10 mouse cellular contexts compared by ENCODE assay signal in the genomic region with DNA sequence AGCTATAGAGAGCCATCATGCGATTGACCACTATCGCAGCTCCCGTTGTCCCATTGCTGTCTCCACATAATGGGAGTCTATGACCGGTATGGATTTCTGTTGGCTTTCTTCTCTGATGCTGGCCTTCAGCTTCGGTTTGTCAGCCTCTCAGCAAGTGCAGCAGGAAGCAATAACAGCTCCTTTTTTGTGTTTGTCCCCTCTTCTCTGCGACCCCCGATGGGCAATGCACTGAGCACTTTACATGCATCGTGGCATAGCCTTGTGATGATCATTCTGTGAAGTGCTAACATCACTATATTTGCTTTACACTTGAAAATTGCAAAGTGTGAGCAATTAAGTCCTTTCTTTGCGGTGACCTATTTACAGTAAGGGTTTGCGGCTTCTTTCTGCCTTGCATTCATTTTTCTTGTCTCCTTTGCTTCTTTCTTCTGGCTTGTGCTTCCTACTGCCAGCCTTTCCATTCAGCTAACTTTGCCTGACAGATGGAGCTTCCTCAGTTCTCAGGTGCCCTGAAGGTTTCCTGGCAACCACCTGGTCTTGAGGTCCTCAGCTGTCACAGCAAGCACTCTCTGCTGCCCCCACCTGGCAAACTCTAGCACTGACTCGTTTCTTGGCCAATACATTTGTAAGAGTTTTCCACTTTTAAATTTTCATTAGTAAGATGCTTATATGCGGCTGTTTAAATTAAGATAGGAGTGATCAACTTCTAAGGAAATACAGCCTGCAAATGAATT.
A peak's percentile ranks its signal among the peaks of the same experiment; 100 is the strongest.
DNase-seq lines count a peak whose midpoint lies in the region; ATAC-seq and TF ChIP-seq lines count a peak whose summit lies in the region.
"Had no signal": no experiment of that assay in that cellular context is flagged by ENCODE, and none has a peak within 500 bp of the region (broad histone marks: within the 10 kb centered on the region; RNA-seq: fewer than 3 reads in every experiment).

No protein-coding gene starts in this region.

- no peak overlapping the region for H3K4me2 ChIP-seq in midbrain, embryonic 11.5 days
- H3K4me2 ChIP-seq in midbrain, embryonic 15.5 days, result no peak overlapping the region
- H3K4me2 ChIP-seq in embryonic facial prominence, embryonic 14.5 days (ENCODE audit: low read depth, low read length), result no peak overlapping the region
- H3K4me2 ChIP-seq: embryonic facial prominence, embryonic 15.5 days; neural tube, embryonic 12.5 days had no signal

- no peak overlapping the region for H3K4me3 ChIP-seq in midbrain, embryonic 11.5 days (ENCODE audit: low read depth, low read length)
- no peak overlapping the region for H3K4me3 ChIP-seq in midbrain, embryonic 15.5 days
- H3K4me3 ChIP-seq in bone marrow, adult 2 months (replicated peaks; ENCODE audit: control insufficient read depth, low read depth, low read length), result no peak overlapping the region
- no peak overlapping the region for H3K4me3 ChIP-seq in embryonic facial prominence, embryonic 14.5 days (ENCODE audit: low read depth, low read length)
- H3K4me3 ChIP-seq: embryonic facial prominence, embryonic 15.5 days; neural tube, embryonic 12.5 days had no signal

- TF ChIP-seq POLR2A in bone marrow, adult 2 months (IDR thresholded peaks at IDR 0.05; ENCODE audit: borderline replicate concordance, control insufficient read depth, low read depth, low read length), result no peak

- H3K4me1 ChIP-seq in midbrain, embryonic 11.5 days (ENCODE audit: control insufficient read depth, insufficient read depth, low read length), result no peaks in the 10 kb centered on the region; the same call in 1 of the 2 replicates
- peaks cover 7% of the 10 kb centered on the region; the same call in 1 of the 2 replicates for H3K4me1 ChIP-seq in midbrain, embryonic 15.5 days
- H3K4me1 ChIP-seq in bone marrow, adult 2 months (ENCODE audit: control insufficient read depth, insufficient read depth, low read length), result no peaks in the 10 kb centered on the region
- H3K4me1 ChIP-seq in embryonic facial prominence, embryonic 14.5 days (ENCODE audit: control insufficient read depth, insufficient read depth, low read length), result no peaks in the 10 kb centered on the region
- H3K4me1 ChIP-seq: neural tube, embryonic 12.5 days had no signal

- no peaks in the 10 kb centered on the region for H3K36me3 ChIP-seq in midbrain, embryonic 11.5 days (ENCODE audit: control insufficient read depth, insufficient read depth, low read length)
- H3K36me3 ChIP-seq in midbrain, embryonic 15.5 days (replicated peaks), result no peaks in the 10 kb centered on the region
- no peaks in the 10 kb centered on the region for H3K36me3 ChIP-seq in embryonic facial prominence, embryonic 14.5 days (ENCODE audit: control insufficient read depth, insufficient read depth, low read length)
- H3K36me3 ChIP-seq: embryonic facial prominence, embryonic 15.5 days; neural tube, embryonic 12.5 days had no signal

- TF ChIP-seq CTCF in bone marrow, adult 2 months (IDR thresholded peaks at IDR 0.05; ENCODE audit: control insufficient read depth, insufficient read depth, low read length), result peak; percentile 77

- H3K9me3 ChIP-seq in midbrain, embryonic 11.5 days (ENCODE audit: control insufficient read depth, low read length), result no peaks in the 10 kb centered on the region
- no peaks in the 10 kb centered on the region for H3K9me3 ChIP-seq in midbrain, embryonic 15.5 days
- no peaks in the 10 kb centered on the region for H3K9me3 ChIP-seq in embryonic facial prominence, embryonic 14.5 days (ENCODE audit: control insufficient read depth, low read length)
- H3K9me3 ChIP-seq: embryonic facial prominence, embryonic 15.5 days; neural tube, embryonic 12.5 days had no signal

- DNase-seq in midbrain, embryonic 11.5 days (ENCODE audit: low spot score, missing footprints), result peak; percentile 95
- DNase-seq in embryonic facial prominence, embryonic 14.5 days (ENCODE audit: low spot score), result peak; percentile 74
- peak; percentile 54 to 61 for DNase-seq in left cerebral cortex, postnatal 36 days (ENCODE audit: low spot score in 2 of 2)
- peak; percentile 79 for DNase-seq in retina, embryonic 14.5 days (ENCODE audit: low spot score)
- DNase-seq in urinary bladder, postnatal 10 days (ENCODE audit: low spot score), result peak; percentile 23

- H3K27me3 ChIP-seq in midbrain, embryonic 11.5 days (ENCODE audit: control insufficient read depth, insufficient read depth, low read length), result no peaks in the 10 kb centered on the region
- 0 out of 2 replicates have a peak, but pooled peaks cover 2% of the 10 kb centered on the region for H3K27me3 ChIP-seq in midbrain, embryonic 15.5 days (replicated peaks)
- no peaks in the 10 kb centered on the region for H3K27me3 ChIP-seq in embryonic facial prominence, embryonic 14.5 days (replicated peaks; ENCODE audit: control insufficient read depth, insufficient read depth, low read length)
- H3K27me3 ChIP-seq: embryonic facial prominence, embryonic 15.5 days; neural tube, embryonic 12.5 days had no signal

- no peak for ATAC-seq in midbrain, embryonic 11.5 days (ENCODE audit: low FRiP score)
- no peak for ATAC-seq in midbrain, embryonic 15.5 days (replicated peaks)
- ATAC-seq in embryonic facial prominence, embryonic 14.5 days (ENCODE audit: low read depth), result no peak
- ATAC-seq in hematopoietic stem cell, adult 5-6 weeks (replicated peaks in 1 of 2; ENCODE audit: insufficient read depth in 1 of 2, low FRiP score in 2 of 2, low TSS enrichment in 1 of 2, low read depth in 1 of 2, poor library complexity in 2 of 2, severe bottlenecking in 2 of 2), result peak; percentile 47 to 53; a peak in 3 of 4 replicates

- no peak overlapping the region for H3K9ac ChIP-seq in midbrain, embryonic 11.5 days (ENCODE audit: low read length)
- no peak overlapping the region for H3K9ac ChIP-seq in midbrain, embryonic 15.5 days
- H3K9ac ChIP-seq in embryonic facial prominence, embryonic 14.5 days (ENCODE audit: low read depth, low read length), result no peak overlapping the region
- H3K9ac ChIP-seq: embryonic facial prominence, embryonic 15.5 days; neural tube, embryonic 12.5 days had no signal

- H3K27ac ChIP-seq in midbrain, embryonic 11.5 days (ENCODE audit: low read depth, low read length), result no peak overlapping the region
- no peak overlapping the region for H3K27ac ChIP-seq in midbrain, embryonic 15.5 days
- no peak overlapping the region for H3K27ac ChIP-seq in bone marrow, adult 2 months (ENCODE audit: control insufficient read depth, insufficient read depth, low read depth, low read length, poor library complexity)
- H3K27ac ChIP-seq in embryonic facial prominence, embryonic 14.5 days (replicated peaks; ENCODE audit: low read depth, low read length), result no peak overlapping the region
- H3K27ac ChIP-seq: embryonic facial prominence, embryonic 15.5 days; neural tube, embryonic 12.5 days had no signal

- 85% methylated on average over 12 of the region's 12 CpGs for WGBS in midbrain, embryonic 11.5 days
- WGBS in midbrain, embryonic 15.5 days, result 83% methylated on average over 12 of the region's 12 CpGs
- WGBS in bone marrow, adult 2 months, result 81% methylated on average over 12 of the region's 12 CpGs
- 78% methylated on average over 12 of the region's 12 CpGs for WGBS in embryonic facial prominence, embryonic 14.5 days

- intact Hi-C loops in left cerebral cortex, postnatal 36 days (cut with DNase I), result loop anchor here (5.0 kb wide), 4 partner anchors 78 to 613 kb away; a partner anchor contains a TSS

Comparison
In these comparisons a context has a peak if more than half of its experiments do, and no peak if none do; other contexts are left out.
1. ATAC-seq: peak in hematopoietic stem cell, adult 5-6 weeks (2 of 2); none in midbrain, embryonic 11.5 days (single experiment), midbrain, embryonic 15.5 days (single experiment) and embryonic facial prominence, embryonic 14.5 days (single experiment).
2. DNase-seq: peak in every context shown above with its lines; median percentile 95 in midbrain, embryonic 11.5 days; 79 in retina, embryonic 14.5 days; 74 in embryonic facial prominence, embryonic 14.5 days; 58 in left cerebral cortex, postnatal 36 days; 23 in urinary bladder, postnatal 10 days.